Mouse (Mus musculus) cerebellum, adult 2 months (tissue): ENCODE results near the gene Gm44511.
"Not testable (repeated sequence)": the region's sequence is repeated elsewhere in the genome, so short reads cannot be mapped to it uniquely, and the experiment has no call there.

ENCODE experiments used
- CTCF ChIP-seq: fragments of 200-500 bp; IDR thresholded peaks from 2 replicates; pipeline ENCODE4 v1.5.1; 2011; ENCODE audit warnings: low read depth, mild to moderate bottlenecking, control low read depth, low read length, moderate library complexity, borderline replicate concordance; ENCODE audit not compliant: insufficient read depth
- POLR2A ChIP-seq: fragments of 200-500 bp; IDR thresholded peaks from 2 replicates; pipeline ENCODE4 v1.6.1; 2011; ENCODE audit warnings: low read length, control low read depth, borderline replicate concordance; ENCODE audit not compliant: insufficient read depth

DNA sequence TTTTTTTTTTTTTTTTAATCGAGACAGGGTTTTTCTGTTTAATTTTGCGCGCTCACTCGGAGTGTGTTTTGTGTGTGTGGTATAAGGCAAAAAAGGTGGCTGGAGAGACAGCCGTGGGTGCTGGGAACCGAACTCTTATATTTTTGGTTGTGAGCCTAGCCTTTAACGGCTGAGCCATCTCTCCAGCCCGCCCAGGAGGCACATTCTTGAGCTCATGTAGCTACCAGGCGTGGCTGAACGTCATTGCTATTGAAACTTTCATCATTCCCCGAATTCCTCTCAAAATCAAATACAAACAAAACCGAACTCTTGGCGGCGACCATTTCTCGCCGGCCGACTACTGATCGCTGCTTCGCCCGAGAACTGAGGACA is 27.4 kb downstream of the Gm44511 start:
- not testable (repeated sequence) for TF ChIP-seq CTCF, POLR2A
